In the genomic region with DNA sequence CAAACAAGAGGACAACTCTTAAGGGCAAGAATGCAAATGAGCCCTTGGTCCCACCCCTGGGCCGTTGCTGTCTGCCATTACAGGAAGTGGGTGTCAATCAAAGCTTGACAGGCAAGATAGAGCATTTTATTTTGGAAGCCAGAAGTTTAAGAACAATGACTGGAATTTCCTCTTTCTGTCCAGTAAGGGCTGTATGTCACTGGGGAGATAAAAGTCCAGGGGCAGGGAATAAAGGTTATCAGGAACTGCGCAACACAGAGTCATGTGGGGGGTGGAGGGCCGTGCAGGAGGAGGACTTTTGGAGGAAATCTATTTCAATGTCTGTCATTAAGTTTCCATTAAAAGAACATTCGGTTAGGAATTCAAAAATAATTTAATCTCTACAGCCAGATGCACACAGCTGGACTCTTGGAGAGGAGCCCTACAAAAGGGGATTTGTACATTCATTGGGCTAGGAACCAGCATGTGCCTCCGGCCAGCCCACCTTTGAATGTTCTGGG, we compare ENCODE assay signal across 10 mouse cellular contexts. TPM values are rescaled to one million over a fixed set of nuclear protein-coding genes. Genes with fewer than 3 reads are reported as not detected.
DNase-seq lines count a peak whose midpoint lies in the region; ATAC-seq lines count a peak whose summit lies in the region.
"Had no signal": no experiment of that assay in that cellular context is flagged by ENCODE, and none has a peak within 500 bp of the region (broad histone marks: within the 10 kb centered on the region; RNA-seq: fewer than 3 reads in every experiment).

No protein-coding gene starts in this region.

- H3K9me3 ChIP-seq in kidney, embryonic 14.5 days (ENCODE audit: control insufficient read depth, low read length), result no peaks in the 10 kb centered on the region
- H3K9me3 ChIP-seq in lung, embryonic 16.5 days (ENCODE audit: control insufficient read depth, low read length), result no peaks in the 10 kb centered on the region
- no peaks in the 10 kb centered on the region for H3K9me3 ChIP-seq in forebrain, embryonic 12.5 days

- peaks cover 12% of the 10 kb centered on the region; the same call in 1 of the 2 replicates for H3K4me1 ChIP-seq in brown adipose tissue, adult 24 weeks (ENCODE audit: control insufficient read depth, insufficient read depth, insufficient read length, low read length)
- H3K4me1 ChIP-seq in kidney, embryonic 14.5 days (ENCODE audit: control insufficient read depth, insufficient read depth, low read length), result peaks cover 4% of the 10 kb centered on the region; the same call in 1 of the 2 replicates
- peaks cover 8% of the 10 kb centered on the region; the same call in 1 of the 2 replicates for H3K4me1 ChIP-seq in lung, embryonic 16.5 days (replicated peaks; ENCODE audit: control insufficient read depth, insufficient read depth, low read length)
- no peaks in the 10 kb centered on the region for H3K4me1 ChIP-seq in forebrain, embryonic 12.5 days

- H3K36me3 ChIP-seq in kidney, embryonic 14.5 days (ENCODE audit: control insufficient read depth, insufficient read depth, low read length), result no peaks in the 10 kb centered on the region
- H3K36me3 ChIP-seq in lung, embryonic 16.5 days (ENCODE audit: control insufficient read depth, insufficient read depth, low read length), result no peaks in the 10 kb centered on the region
- H3K36me3 ChIP-seq in forebrain, embryonic 12.5 days (replicated peaks), result no peaks in the 10 kb centered on the region

- H3K4me2 ChIP-seq in kidney, embryonic 14.5 days (replicated peaks; ENCODE audit: low read depth, low read length), result no peak overlapping the region
- H3K4me2 ChIP-seq in lung, embryonic 16.5 days (ENCODE audit: low read depth, low read length), result no peak overlapping the region
- no peak overlapping the region for H3K4me2 ChIP-seq in forebrain, embryonic 12.5 days

- peak; percentile 74 to 80 for DNase-seq in heart, adult 9 months (ENCODE audit: low spot score in 2 of 2)
- DNase-seq in cerebellum, postnatal 36 days, result no peak
- DNase-seq in urinary bladder, postnatal 14 days (ENCODE audit: low spot score), result no peak
- DNase-seq: gastrocnemius, postnatal 36 days; left cerebral cortex, postnatal 4 days had no signal

- H3K9ac ChIP-seq in kidney, embryonic 14.5 days (ENCODE audit: low read depth, low read length), result no peak overlapping the region
- no peak overlapping the region for H3K9ac ChIP-seq in lung, embryonic 16.5 days (ENCODE audit: low read length)
- H3K9ac ChIP-seq in forebrain, embryonic 12.5 days, result no peak overlapping the region

- H3K27ac ChIP-seq in brown adipose tissue, adult 24 weeks (replicated peaks; ENCODE audit: low read depth, low read length), result peak overlapping the region; percentile 94
- H3K27ac ChIP-seq in kidney, embryonic 14.5 days (ENCODE audit: low read depth, low read length), result peak overlapping the region; percentile 73
- peak overlapping the region; percentile 78 for H3K27ac ChIP-seq in lung, embryonic 16.5 days (ENCODE audit: low read length)
- H3K27ac ChIP-seq in forebrain, embryonic 12.5 days, result no peak overlapping the region

- no peak overlapping the region for H3K4me3 ChIP-seq in brown adipose tissue, adult 24 weeks (ENCODE audit: insufficient read depth, low read depth, low read length)
- no peak overlapping the region for H3K4me3 ChIP-seq in kidney, embryonic 14.5 days (ENCODE audit: low read length)
- H3K4me3 ChIP-seq in lung, embryonic 16.5 days (ENCODE audit: low read length), result no peak overlapping the region
- H3K4me3 ChIP-seq in forebrain, embryonic 12.5 days (replicated peaks), result no peak overlapping the region

- ATAC-seq in kidney, embryonic 14.5 days (ENCODE audit: low FRiP score, low TSS enrichment), result peak; percentile 77; the same call in 1 of the 2 replicates
- ATAC-seq in lung, embryonic 16.5 days (ENCODE audit: low read depth), result peak; percentile 92
- no peak for ATAC-seq in forebrain, embryonic 12.5 days (ENCODE audit: low FRiP score)

- WGBS in kidney, embryonic 14.5 days, result 44% methylated on average over 5 of the region's 5 CpGs
- WGBS in lung, embryonic 16.5 days, result 21% methylated on average over 5 of the region's 5 CpGs
- 80% methylated on average over 5 of the region's 5 CpGs for WGBS in forebrain, embryonic 12.5 days

- H3K27me3 ChIP-seq in kidney, embryonic 14.5 days (ENCODE audit: control insufficient read depth, insufficient read depth, low read length), result no peaks in the 10 kb centered on the region
- no peaks in the 10 kb centered on the region for H3K27me3 ChIP-seq in lung, embryonic 16.5 days (ENCODE audit: control insufficient read depth, insufficient read depth, low read depth, low read length)
- H3K27me3 ChIP-seq in forebrain, embryonic 12.5 days, result peaks cover 25% of the 10 kb centered on the region

RNA-seq across cellular contexts. Expression of a gene that starts 28.4 kb away (rescaled TPM):
- not detected in 2 replicates for polyA plus RNA-seq in brown adipose tissue, adult 24 weeks (2012; ENCODE audit: insufficient read depth, insufficient read length, missing spikeins)
- polyA plus RNA-seq in kidney, embryonic 14.5 days (2014; fragmentation: Nextera tagmentation; extraction: Ambion mirVana), result 1.4 and 3.3 TPM in 2 replicates
- polyA plus RNA-seq in lung, embryonic 16.5 days (2015; fragmentation: Nextera tagmentation; extraction: Ambion mirVana), result not detected in 2 replicates
- polyA plus RNA-seq in forebrain, embryonic 12.5 days (2016; fragmentation: Nextera tagmentation; extraction: Ambion mirVana), result not detected in 2 replicates
- polyA plus RNA-seq: cortical plate, adult 2 months had no signal

RNA-seq across cellular contexts. Expression of a gene that starts 56.6 kb away (rescaled TPM):
- not detected in 2 replicates for polyA plus RNA-seq in brown adipose tissue, adult 24 weeks (2012; ENCODE audit: insufficient read depth, insufficient read length, missing spikeins)
- polyA plus RNA-seq in kidney, embryonic 14.5 days (2014; fragmentation: Nextera tagmentation; extraction: Ambion mirVana), result 0.40 and 1.2 TPM in 2 replicates
- 1.9 and 2.7 TPM in 2 replicates for polyA plus RNA-seq in lung, embryonic 16.5 days (2015; fragmentation: Nextera tagmentation; extraction: Ambion mirVana)
- 0.83 and 1.1 TPM in 2 replicates for polyA plus RNA-seq in forebrain, embryonic 12.5 days (2016; fragmentation: Nextera tagmentation; extraction: Ambion mirVana)

Comparison
In these comparisons a context has a peak if more than half of its experiments do, and no peak if none do; other contexts are left out.
1. DNase-seq: peak in heart, adult 9 months (2 of 2); none in cerebellum, postnatal 36 days (0 of 2) and urinary bladder, postnatal 14 days (single experiment).